Mouse (Mus musculus): Measurements from ENCODE around the gene Sh3bp1. TPM values are rescaled to one million over a fixed set of nuclear protein-coding genes. Genes with fewer than 3 reads are reported as not detected.

The Sh3bp1 gene
- polyA plus RNA-seq, 1 experiment from 2014 or later, result 14.2 TPM

- Histone ChIP-seq H3K36me3 (ENCODE audit: control insufficient read depth, insufficient read depth) (peaks cover 13% of the 10 kb centered on the region), H3K9ac (ENCODE audit: low read depth, low read length) (no peak overlapping the region), H3K4me1 (ENCODE audit: control insufficient read depth, low read depth, low read length) (peaks cover 34% of the 10 kb centered on the region), H3K27ac (ENCODE audit: low read length) (no peak overlapping the region), H3K4me2 (ENCODE audit: low read depth, low read length) (no peak overlapping the region), H3K4me3 (ENCODE audit: low read depth, low read length) (no peak overlapping the region), H3K27me3 (ENCODE audit: control insufficient read depth, insufficient read depth, low read depth, low read length) (no peaks in the 10 kb centered on the region), H3K9me3 (replicated peaks; ENCODE audit: control insufficient read depth, low read length) (no peaks in the 10 kb centered on the region)
- no peak for ATAC-seq (ENCODE audit: low read depth)
- 2% methylated on average over 2 of the region's 2 CpGs for WGBS (ENCODE audit: insufficient replicate concordance)
Measured at GRCm38 (mm10) chr15:78903243-78903642, 3.7 kb downstream of the Sh3bp1 start.

GRCm38 (mm10) chr15:78908399-78908798 is 8.8 kb downstream of the Sh3bp1 start:
- ATAC-seq (ENCODE audit: low read depth), result no peak
- H3K4me1 ChIP-seq (ENCODE audit: control insufficient read depth, low read depth, low read length), result peaks cover 13% of the 10 kb centered on the region
- peaks cover 18% of the 10 kb centered on the region for H3K36me3 ChIP-seq (ENCODE audit: control insufficient read depth, insufficient read depth)
- WGBS (ENCODE audit: insufficient replicate concordance), result 75% methylated on average over 7 of the region's 7 CpGs
- no peaks in the 10 kb centered on the region for H3K9me3 ChIP-seq (replicated peaks; ENCODE audit: control insufficient read depth, low read length)
- no peak overlapping the region for H3K9ac ChIP-seq (ENCODE audit: low read depth, low read length)
- H3K27ac ChIP-seq (ENCODE audit: low read length), result no peak overlapping the region
- no peaks in the 10 kb centered on the region for H3K27me3 ChIP-seq (ENCODE audit: control insufficient read depth, insufficient read depth, low read depth, low read length)
- no peak overlapping the region for H3K4me3 ChIP-seq (ENCODE audit: low read depth, low read length)
- H3K4me2 ChIP-seq (ENCODE audit: low read depth, low read length), result no peak overlapping the region

GRCm38 (mm10) chr15:78908982-78909381 is 9.4 kb downstream of the Sh3bp1 start:
- Histone ChIP-seq H3K27me3 (ENCODE audit: control insufficient read depth, insufficient read depth, low read depth, low read length) (no peaks in the 10 kb centered on the region), H3K9ac (ENCODE audit: low read depth, low read length) (no peak overlapping the region), H3K27ac (ENCODE audit: low read length) (no peak overlapping the region), H3K4me3 (ENCODE audit: low read depth, low read length) (no peak overlapping the region), H3K36me3 (ENCODE audit: control insufficient read depth, insufficient read depth) (peaks cover 14% of the 10 kb centered on the region), H3K9me3 (replicated peaks; ENCODE audit: control insufficient read depth, low read length) (no peaks in the 10 kb centered on the region), H3K4me1 (ENCODE audit: control insufficient read depth, low read depth, low read length) (peaks cover 15% of the 10 kb centered on the region), H3K4me2 (ENCODE audit: low read depth, low read length) (no peak overlapping the region)
- no peak for ATAC-seq (ENCODE audit: low read depth)
- WGBS (ENCODE audit: insufficient replicate concordance), result 59% methylated on average over 8 of the region's 8 CpGs

GRCm38 (mm10) chr15:78912040-78912439 is 12.5 kb downstream of the Sh3bp1 start:
- no peak overlapping the region for H3K4me3 ChIP-seq (ENCODE audit: low read depth, low read length)
- H3K36me3 ChIP-seq (ENCODE audit: control insufficient read depth, insufficient read depth), result peaks cover 6% of the 10 kb centered on the region
- WGBS (ENCODE audit: insufficient replicate concordance), result 30% methylated on average over 9 of the region's 9 CpGs
- peaks cover 39% of the 10 kb centered on the region for H3K4me1 ChIP-seq (ENCODE audit: control insufficient read depth, low read depth, low read length)
- H3K27ac ChIP-seq (ENCODE audit: low read length), result no peak overlapping the region
- H3K9me3 ChIP-seq (replicated peaks; ENCODE audit: control insufficient read depth, low read length), result no peaks in the 10 kb centered on the region
- no peak overlapping the region for H3K9ac ChIP-seq (ENCODE audit: low read depth, low read length)
- ATAC-seq (ENCODE audit: low read depth), result no peak
- H3K27me3 ChIP-seq (ENCODE audit: control insufficient read depth, insufficient read depth, low read depth, low read length), result no peaks in the 10 kb centered on the region
- no peak overlapping the region for H3K4me2 ChIP-seq (ENCODE audit: low read depth, low read length)

- Histone ChIP-seq H3K27ac (ENCODE audit: low read length) (no peak within 1 kb of the TSS; the same call in none of the 2 replicates), H3K4me3 (ENCODE audit: low read depth, low read length) (peak within 1 kb of the TSS; percentile 68), H3K9ac (ENCODE audit: low read depth, low read length) (peak within 1 kb of the TSS; percentile 68), H3K9me3 (replicated peaks; ENCODE audit: control insufficient read depth, low read length) (no peaks in the 10 kb centered on the region), H3K27me3 (ENCODE audit: control insufficient read depth, insufficient read depth, low read depth, low read length) (no peaks in the 10 kb centered on the region), H3K4me1 (ENCODE audit: control insufficient read depth, low read depth, low read length) (peaks cover 39% of the 10 kb centered on the region), H3K4me2 (ENCODE audit: low read depth, low read length) (peak within 1 kb of the TSS; percentile 99), H3K36me3 (ENCODE audit: control insufficient read depth, insufficient read depth) (peaks cover 5% of the 10 kb centered on the region)
- ATAC-seq (ENCODE audit: low read depth), result peak; percentile 91
- under 1% methylated on average over 51 of the region's 51 CpGs for WGBS (ENCODE audit: insufficient replicate concordance)
Measured at GRCm38 (mm10) chr15:78913632-78914090, 14.1 kb downstream of the Sh3bp1 start, which contains the start of gene Pdxp. TSS of gene Pdxp (plus strand) at chr15:78913919.

- H3K4me1 ChIP-seq (ENCODE audit: control insufficient read depth, low read depth, low read length), result peaks cover 39% of the 10 kb centered on the region
- WGBS (ENCODE audit: insufficient replicate concordance), result under 1% methylated on average over 82 of the region's 87 CpGs
- no peak overlapping the region; the same call in none of the 2 replicates for H3K27ac ChIP-seq (ENCODE audit: low read length)
Measured at GRCm38 (mm10) chr15:78914091-78914822, 14.7 kb downstream of the Sh3bp1 start.

GRCm38 (mm10) chr15:78914823-78915659 is 15.5 kb downstream of the Sh3bp1 start:
- Histone ChIP-seq H3K4me2 (ENCODE audit: low read depth, low read length) (peak overlapping the region; percentile 99), H3K4me3 (ENCODE audit: low read depth, low read length) (peak overlapping the region; percentile 68), H3K36me3 (ENCODE audit: control insufficient read depth, insufficient read depth) (peaks cover 5% of the 10 kb centered on the region), H3K27ac (ENCODE audit: low read length) (no peak overlapping the region), H3K27me3 (ENCODE audit: control insufficient read depth, insufficient read depth, low read depth, low read length) (no peaks in the 10 kb centered on the region), H3K9ac (ENCODE audit: low read depth, low read length) (peak overlapping the region; percentile 68), H3K9me3 (replicated peaks; ENCODE audit: control insufficient read depth, low read length) (no peaks in the 10 kb centered on the region), H3K4me1 (ENCODE audit: control insufficient read depth, low read depth, low read length) (peaks cover 39% of the 10 kb centered on the region)
- ATAC-seq (ENCODE audit: low read depth), result no peak
- 43% methylated on average over 8 of the region's 8 CpGs for WGBS (ENCODE audit: insufficient replicate concordance)

More at GRCm38 (mm10) chr15:78914091-78914822, 14.7 kb downstream of the Sh3bp1 start:
- H3K4me2 ChIP-seq (ENCODE audit: low read depth, low read length), result peak overlapping the region; percentile 99
- ATAC-seq (ENCODE audit: low read depth), result peak; percentile 41
- H3K4me3 ChIP-seq (ENCODE audit: low read depth, low read length), result peak overlapping the region; percentile 68
- no peaks in the 10 kb centered on the region for H3K27me3 ChIP-seq (ENCODE audit: control insufficient read depth, insufficient read depth, low read depth, low read length)
- peak overlapping the region; percentile 68 for H3K9ac ChIP-seq (ENCODE audit: low read depth, low read length)
- H3K36me3 ChIP-seq (ENCODE audit: control insufficient read depth, insufficient read depth), result peaks cover 5% of the 10 kb centered on the region
- H3K9me3 ChIP-seq (replicated peaks; ENCODE audit: control insufficient read depth, low read length), result no peaks in the 10 kb centered on the region

GRCm38 (mm10) chr15:78915660-78916017 is 16.1 kb downstream of the Sh3bp1 start:
- 1% methylated on average over 8 of the region's 8 CpGs for WGBS (ENCODE audit: insufficient replicate concordance)
- Histone ChIP-seq H3K9ac (ENCODE audit: low read depth, low read length) (no peak overlapping the region), H3K9me3 (replicated peaks; ENCODE audit: control insufficient read depth, low read length) (no peaks in the 10 kb centered on the region), H3K27ac (ENCODE audit: low read length) (no peak overlapping the region), H3K4me1 (ENCODE audit: control insufficient read depth, low read depth, low read length) (peaks cover 39% of the 10 kb centered on the region), H3K4me2 (ENCODE audit: low read depth, low read length) (peak overlapping the region; percentile 99), H3K27me3 (ENCODE audit: control insufficient read depth, insufficient read depth, low read depth, low read length) (no peaks in the 10 kb centered on the region), H3K36me3 (ENCODE audit: control insufficient read depth, insufficient read depth) (peaks cover 5% of the 10 kb centered on the region), H3K4me3 (ENCODE audit: low read depth, low read length) (peak overlapping the region; percentile 15; the same call in 1 of the 2 replicates)
- peak; percentile 31 for ATAC-seq (ENCODE audit: low read depth)
